Mouse (Mus musculus) CH12.LX (cell line): ENCODE data around the gene Pgam2.

Experiments used
- CTCF ChIP-seq, 2 experiments: IDR thresholded peaks in 1 of 2; conservative IDR thresholded peaks in 1 of 2; 2 replicates each; pipeline ENCODE4 v1.5.1; 2011 to 2012; ENCODE audit warnings: low read depth in 2 of 2, low read length in 2 of 2, improper control_type of control experiment in 1 of 2, inconsistent platforms in 1 of 2, mild to moderate bottlenecking in 1 of 2, moderate library complexity in 1 of 2
- E2F4 ChIP-seq: IDR thresholded peaks from 2 replicates; pipeline ENCODE4 v1.6.1; 2011; ENCODE audit warnings: low read depth, low read length, improper control_type of control experiment; ENCODE audit not compliant: insufficient replicate concordance
- EP300 ChIP-seq: IDR thresholded peaks from 2 replicates; pipeline ENCODE4 v1.6.1; 2011; ENCODE audit warnings: low read length, improper control_type of control experiment
- MEF2A ChIP-seq: IDR thresholded peaks from 2 replicates; pipeline ENCODE4 v1.6.1; 2014; ENCODE audit warnings: low read depth, mild to moderate bottlenecking, inconsistent platforms, low read length, improper control_type of control experiment, borderline replicate concordance

GRCm38 (mm10) chr11:5807956-5808355, 4.4 kb upstream of the Pgam2 start:
- TF ChIP-seq CTCF (conservative IDR thresholded peaks at IDR 0.05 in 1 of 2, IDR thresholded peaks at IDR 0.05 in 1 of 2; ENCODE audit: low read depth in 2 of 2, low read length in 2 of 2) = no peak
- no peak for TF ChIP-seq MEF2A
- no peak for TF ChIP-seq EP300
- TF ChIP-seq E2F4 = no peak
